Mouse (Mus musculus): ENCODE results near the gene Idh2.
"Not testable (repeated sequence)": the region's sequence is repeated elsewhere in the genome, so short reads cannot be mapped to it uniquely, and the experiment has no call there.

Idh2 gene

GRCm38 (mm10) chr7:80058405-80059063 lies 56.7 kb downstream of the Idh2 start:
- DNase-seq: peak; percentile 37

- DNase-seq: no peak
Measured at GRCm38 (mm10) chr7:80057781-80058180, 57.4 kb downstream of the Idh2 start.

- peak; percentile 78 for DNase-seq
Measured at GRCm38 (mm10) chr7:80057002-80057691, 58.0 kb downstream of the Idh2 start.

GRCm38 (mm10) chr7:80055781-80056180 lies 59.4 kb downstream of the Idh2 start:
- no peak for DNase-seq

GRCm38 (mm10) chr7:80053147-80053546 lies 62.0 kb downstream of the Idh2 start:
- DNase-seq: no peak

- peak; percentile 91 for DNase-seq
Measured at GRCm38 (mm10) chr7:80052261-80052660, 62.9 kb downstream of the Idh2 start.

GRCm38 (mm10) chr7:80051835-80052234 lies 63.4 kb downstream of the Idh2 start:
- DNase-seq: no peak

- not testable (repeated sequence) for DNase-seq
Measured at GRCm38 (mm10) chr7:80050382-80050781, 64.8 kb downstream of the Idh2 start.

- no peak for DNase-seq
Measured at GRCm38 (mm10) chr7:80049746-80050145, 65.4 kb downstream of the Idh2 start.

- DNase-seq: no peak
Measured at GRCm38 (mm10) chr7:80047041-80047440, 68.2 kb downstream of the Idh2 start.
